Mouse (Mus musculus): Measurements from ENCODE around the gene Tex11. TPM values are rescaled to one million over a fixed set of nuclear protein-coding genes. Genes with fewer than 3 reads are reported as not detected.
A peak's percentile ranks its signal among the peaks of the same experiment; 100 is the strongest.
"Not testable (repeated sequence)": the region's sequence is repeated elsewhere in the genome, so short reads cannot be mapped to it uniquely, and the experiment has no call there.

Gene Tex11
- polyA plus RNA-seq (2015; fragmentation: Nextera tagmentation; extraction: Ambion mirVana) = 0.08 TPM in 2 replicates

GRCm38 (mm10) chrX:101059541-101059940 is at the start of gene Tex11:
TSS of gene Tex11 (minus strand) at chrX:101059667.
- WGBS = 88% methylated on average over 31 of the region's 31 CpGs
- no peak within 1 kb of the TSS for H3K9ac ChIP-seq (ENCODE audit: low read length)
- no peak for ATAC-seq (ENCODE audit: low FRiP score, low TSS enrichment)
- no peaks in the 10 kb centered on the region for H3K4me1 ChIP-seq (replicated peaks; ENCODE audit: control insufficient read depth, insufficient read depth)
- H3K27me3 ChIP-seq (ENCODE audit: control insufficient read depth, insufficient read depth, low read length) = no peaks in the 10 kb centered on the region
- no peak within 1 kb of the TSS for H3K27ac ChIP-seq (replicated peaks)
- H3K4me3 ChIP-seq (ENCODE audit: low read depth, low read length) = no peak within 1 kb of the TSS
- no peaks in the 10 kb centered on the region for H3K9me3 ChIP-seq (ENCODE audit: control insufficient read depth, low read length)
- H3K4me2 ChIP-seq (replicated peaks; ENCODE audit: low read depth) = no peak within 1 kb of the TSS
- TF ChIP-seq EP300 (optimal IDR thresholded peaks at IDR 0.05) (no peak), CTCF (IDR thresholded peaks at IDR 0.05; ENCODE audit: low read depth) (no peak)
- no peaks in the 10 kb centered on the region for H3K36me3 ChIP-seq (ENCODE audit: control insufficient read depth, insufficient read depth, low read length)
- no peak for DNase-seq (ENCODE audit: low spot score)

GRCm38 (mm10) chrX:101085920-101086319 is 26.5 kb upstream of the Tex11 start, which contains the start of gene Slc7a3:
TSS of gene Slc7a3 (minus strand) at chrX:101086020.
- no peak for DNase-seq (ENCODE audit: low spot score)
- Histone ChIP-seq H3K4me2 (replicated peaks; ENCODE audit: low read depth) (peak within 1 kb of the TSS; percentile 43), H3K4me3 (ENCODE audit: low read depth, low read length) (peak within 1 kb of the TSS; percentile 22; the same call in 1 of the 2 replicates), H3K27me3 (ENCODE audit: control insufficient read depth, insufficient read depth, low read length) (no peaks in the 10 kb centered on the region), H3K4me1 (replicated peaks; ENCODE audit: control insufficient read depth, insufficient read depth) (no peaks in the 10 kb centered on the region), H3K27ac (replicated peaks) (no peak within 1 kb of the TSS), H3K36me3 (ENCODE audit: control insufficient read depth, insufficient read depth, low read length) (no peaks in the 10 kb centered on the region), H3K9ac (ENCODE audit: low read length) (no peak within 1 kb of the TSS), H3K9me3 (ENCODE audit: control insufficient read depth, low read length) (no peaks in the 10 kb centered on the region)
- no peak for ATAC-seq (ENCODE audit: low FRiP score, low TSS enrichment)
- 39% methylated on average over 11 of the region's 11 CpGs for whole genome bisulfite sequencing
- TF ChIP-seq CTCF (IDR thresholded peaks at IDR 0.05; ENCODE audit: low read depth) (no peak), EP300 (optimal IDR thresholded peaks at IDR 0.05) (no peak)

- peak overlapping the region; percentile 43 for H3K4me2 ChIP-seq (replicated peaks; ENCODE audit: low read depth)
- H3K27ac ChIP-seq (replicated peaks); H3K4me3 ChIP-seq (ENCODE audit: low read depth, low read length); DNase-seq (ENCODE audit: low spot score); ATAC-seq (ENCODE audit: low FRiP score, low TSS enrichment); H3K4me1 ChIP-seq (replicated peaks; ENCODE audit: control insufficient read depth, insufficient read depth); H3K36me3 ChIP-seq (ENCODE audit: control insufficient read depth, insufficient read depth, low read length); H3K9me3 ChIP-seq (ENCODE audit: control insufficient read depth, low read length); H3K27me3 ChIP-seq (ENCODE audit: control insufficient read depth, insufficient read depth, low read length); H3K9ac ChIP-seq (ENCODE audit: low read length): not testable (repeated sequence)
- 14% methylated on average over 5 of the region's 9 CpGs for WGBS
These were observed 25.7 kb upstream of the Tex11 start for GRCm38 (mm10) chrX:101085211-101085610.

- ATAC-seq (ENCODE audit: low FRiP score, low TSS enrichment) (no peak), DNase-seq (ENCODE audit: low spot score) (no peak)
- no peak for TF ChIP-seq CTCF (IDR thresholded peaks at IDR 0.05; ENCODE audit: low read depth)
- no peak for TF ChIP-seq EP300 (optimal IDR thresholded peaks at IDR 0.05)
- Histone ChIP-seq H3K4me2 (replicated peaks; ENCODE audit: low read depth) (no peak overlapping the region), H3K9ac (ENCODE audit: low read length) (no peak overlapping the region), H3K4me1 (replicated peaks; ENCODE audit: control insufficient read depth, insufficient read depth) (no peaks in the 10 kb centered on the region), H3K36me3 (ENCODE audit: control insufficient read depth, insufficient read depth, low read length) (no peaks in the 10 kb centered on the region), H3K4me3 (ENCODE audit: low read depth, low read length) (no peak overlapping the region), H3K9me3 (ENCODE audit: control insufficient read depth, low read length) (no peaks in the 10 kb centered on the region), H3K27ac (replicated peaks) (no peak overlapping the region), H3K27me3 (ENCODE audit: control insufficient read depth, insufficient read depth, low read length) (no peaks in the 10 kb centered on the region)
- WGBS = 77% methylated on average over 2 of the region's 2 CpGs
These were observed 24.7 kb upstream of the Tex11 start for GRCm38 (mm10) chrX:101084192-101084591.

- ATAC-seq (ENCODE audit: low FRiP score, low TSS enrichment) (no peak), DNase-seq (ENCODE audit: low spot score) (no peak)
- H3K36me3 ChIP-seq (ENCODE audit: control insufficient read depth, insufficient read depth, low read length) = no peaks in the 10 kb centered on the region
- TF ChIP-seq CTCF (IDR thresholded peaks at IDR 0.05; ENCODE audit: low read depth) = no peak
- no peak for TF ChIP-seq EP300 (optimal IDR thresholded peaks at IDR 0.05)
- no peaks in the 10 kb centered on the region for H3K27me3 ChIP-seq (ENCODE audit: control insufficient read depth, insufficient read depth, low read length)
- no peak overlapping the region for H3K9ac ChIP-seq (ENCODE audit: low read length)
- H3K4me2 ChIP-seq (replicated peaks; ENCODE audit: low read depth) = no peak overlapping the region
- WGBS = 48% methylated on average over 1 of the region's 1 CpGs
- H3K4me3 ChIP-seq (ENCODE audit: low read depth, low read length) = no peak overlapping the region
- no peak overlapping the region for H3K27ac ChIP-seq (replicated peaks)
- H3K9me3 ChIP-seq (ENCODE audit: control insufficient read depth, low read length) = no peaks in the 10 kb centered on the region
- no peaks in the 10 kb centered on the region for H3K4me1 ChIP-seq (replicated peaks; ENCODE audit: control insufficient read depth, insufficient read depth)
These were observed 5.8 kb upstream of the Tex11 start for GRCm38 (mm10) chrX:101065245-101065644.

GRCm38 (mm10) chrX:101063503-101063902 is 4.0 kb upstream of the Tex11 start:
- 50% methylated on average over 2 of the region's 2 CpGs for WGBS
- no peaks in the 10 kb centered on the region for H3K27me3 ChIP-seq (ENCODE audit: control insufficient read depth, insufficient read depth, low read length)
- no peak for ATAC-seq (ENCODE audit: low FRiP score, low TSS enrichment)
- H3K9me3 ChIP-seq (ENCODE audit: control insufficient read depth, low read length) = no peaks in the 10 kb centered on the region
- no peak for TF ChIP-seq CTCF (IDR thresholded peaks at IDR 0.05; ENCODE audit: low read depth)
- TF ChIP-seq EP300 (optimal IDR thresholded peaks at IDR 0.05) = no peak
- H3K27ac ChIP-seq (replicated peaks) = no peak overlapping the region
- H3K4me2 ChIP-seq (replicated peaks; ENCODE audit: low read depth) = no peak overlapping the region
- H3K4me3 ChIP-seq (ENCODE audit: low read depth, low read length) = no peak overlapping the region
- H3K9ac ChIP-seq (ENCODE audit: low read length) = no peak overlapping the region
- no peak for DNase-seq (ENCODE audit: low spot score)
- H3K4me1 ChIP-seq (replicated peaks; ENCODE audit: control insufficient read depth, insufficient read depth) = no peaks in the 10 kb centered on the region
- H3K36me3 ChIP-seq (ENCODE audit: control insufficient read depth, insufficient read depth, low read length) = no peaks in the 10 kb centered on the region

Data from stomach, postnatal 0 days (tissue).